Mouse (Mus musculus): ENCODE data around the gene Csrp1. TPM values are rescaled to one million over a fixed set of nuclear protein-coding genes. Genes with fewer than 3 reads are reported as not detected.
A peak's percentile ranks its signal among the peaks of the same experiment; 100 is the strongest.

Gene Csrp1
- polyA plus RNA-seq, 1 experiment: 4.0 TPM

DNA sequence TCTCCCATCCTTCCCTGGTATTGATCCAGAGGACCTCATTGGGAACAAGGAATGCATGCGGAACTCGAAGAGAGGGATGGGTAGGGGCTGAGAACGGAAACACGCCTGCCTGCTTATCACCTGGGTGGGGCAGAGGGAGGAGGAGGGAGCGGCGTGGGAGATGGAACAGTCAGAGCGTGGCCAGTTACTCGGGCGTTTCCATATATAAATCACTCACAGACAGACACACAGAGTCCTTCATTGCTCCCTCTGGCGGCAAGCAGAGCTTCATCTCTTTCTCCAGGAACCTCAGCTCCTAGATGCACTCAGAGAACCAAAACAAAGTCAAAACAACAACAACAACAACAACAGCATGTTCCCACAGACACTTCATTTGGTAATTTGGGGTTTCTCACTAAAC lies 68.8 kb downstream of the Csrp1 start:
- Histone ChIP-seq H3K4me1 (ENCODE audit: control insufficient read depth) (peaks cover 17% of the 10 kb centered on the region), H3K36me3 (ENCODE audit: control insufficient read depth) (no peaks in the 10 kb centered on the region)

DNA sequence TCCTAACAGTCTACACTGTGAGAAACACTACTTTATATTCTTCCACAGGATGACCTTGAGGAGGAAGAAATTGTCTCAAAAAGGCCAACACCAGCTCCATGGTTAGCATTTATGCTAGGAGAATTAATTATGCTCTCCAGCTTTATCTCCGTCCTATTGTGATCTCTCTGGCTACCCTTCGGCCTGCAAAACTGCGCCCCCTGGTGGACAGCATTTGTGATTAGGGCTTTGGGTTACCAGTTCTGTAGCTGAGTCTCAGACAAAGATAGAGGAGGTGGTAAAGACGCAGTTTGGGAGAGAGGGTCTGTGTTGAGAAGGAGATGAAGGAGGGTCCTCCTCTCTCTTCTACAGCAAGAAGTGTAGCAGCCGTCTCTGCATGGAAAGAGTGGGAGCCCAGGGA lies 70.0 kb downstream of the Csrp1 start:
- TF ChIP-seq TAL1 (IDR thresholded peaks at IDR 0.05; ENCODE audit: low read length) (no peak), GATA1 (IDR thresholded peaks at IDR 0.05; ENCODE audit: low read length) (no peak)
- Histone ChIP-seq H3K4me1 (ENCODE audit: control insufficient read depth) (peaks cover 17% of the 10 kb centered on the region), H3K36me3 (ENCODE audit: control insufficient read depth) (no peaks in the 10 kb centered on the region), H3K9me3 (ENCODE audit: control insufficient read depth, low read length) (no peaks in the 10 kb centered on the region), H3K4me3 (replicated peaks) (no peak overlapping the region), H3K27me3 (ENCODE audit: control insufficient read depth) (peaks cover 29% of the 10 kb centered on the region)

More for the DNA sequence above, 68.8 kb downstream of the Csrp1 start:
- Histone ChIP-seq H3K9me3 (ENCODE audit: control insufficient read depth, low read length) (no peaks in the 10 kb centered on the region), H3K4me3 (replicated peaks) (peak overlapping the region; percentile 25), H3K27me3 (ENCODE audit: control insufficient read depth) (peaks cover 17% of the 10 kb centered on the region)
- no peak for TF ChIP-seq TAL1 (IDR thresholded peaks at IDR 0.05; ENCODE audit: low read length)
- TF ChIP-seq GATA1 (IDR thresholded peaks at IDR 0.05; ENCODE audit: low read length): no peak

DNA sequence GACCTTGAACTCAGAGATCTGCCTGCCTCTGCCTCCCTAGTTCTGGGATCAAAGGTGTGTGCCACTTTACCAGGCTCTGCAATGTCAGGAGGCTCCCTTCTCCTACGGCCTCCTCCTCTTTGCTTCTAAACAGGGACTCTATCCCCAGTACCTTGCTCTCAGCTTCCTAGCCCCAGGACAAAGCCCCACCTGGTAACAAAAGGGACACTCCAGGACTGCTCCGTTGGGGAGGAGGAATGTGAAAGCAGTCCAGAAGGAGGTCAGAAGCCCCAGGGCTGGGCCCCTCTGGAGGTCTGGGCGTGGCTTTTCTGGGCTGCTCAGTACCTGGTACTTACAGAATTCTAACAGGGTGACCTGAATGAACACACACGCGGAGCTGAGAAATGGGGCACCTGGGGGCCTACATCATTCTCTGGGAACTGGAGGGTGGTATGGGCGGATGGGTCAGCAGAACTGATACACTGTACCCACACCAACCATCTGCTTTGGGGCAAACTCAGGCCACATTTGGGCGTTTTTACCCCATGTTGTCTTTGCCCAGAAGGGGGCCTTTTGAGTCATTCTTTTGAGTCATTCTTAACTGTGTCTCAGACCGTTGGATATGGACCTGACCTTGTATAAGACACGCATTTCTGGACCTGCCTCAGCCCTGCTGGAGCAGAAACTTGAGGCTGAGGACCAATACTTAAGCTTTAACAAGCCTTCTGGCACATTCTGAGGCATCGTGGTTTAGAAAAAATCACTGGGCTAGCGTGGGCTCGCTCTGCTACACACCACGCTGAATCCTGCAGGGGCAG lies 72.5 kb downstream of the Csrp1 start:
- H3K27me3 ChIP-seq (ENCODE audit: control insufficient read depth): peaks cover 41% of the 10 kb centered on the region
- no peaks in the 10 kb centered on the region for H3K36me3 ChIP-seq (ENCODE audit: control insufficient read depth)
- no peak overlapping the region for H3K4me3 ChIP-seq (replicated peaks)
- peaks cover 17% of the 10 kb centered on the region for H3K4me1 ChIP-seq (ENCODE audit: control insufficient read depth)
- TF ChIP-seq GATA1 (IDR thresholded peaks at IDR 0.05; ENCODE audit: low read length): no peak
- TF ChIP-seq TAL1 (IDR thresholded peaks at IDR 0.05; ENCODE audit: low read length): no peak
- H3K9me3 ChIP-seq (ENCODE audit: control insufficient read depth, low read length): no peaks in the 10 kb centered on the region

DNA sequence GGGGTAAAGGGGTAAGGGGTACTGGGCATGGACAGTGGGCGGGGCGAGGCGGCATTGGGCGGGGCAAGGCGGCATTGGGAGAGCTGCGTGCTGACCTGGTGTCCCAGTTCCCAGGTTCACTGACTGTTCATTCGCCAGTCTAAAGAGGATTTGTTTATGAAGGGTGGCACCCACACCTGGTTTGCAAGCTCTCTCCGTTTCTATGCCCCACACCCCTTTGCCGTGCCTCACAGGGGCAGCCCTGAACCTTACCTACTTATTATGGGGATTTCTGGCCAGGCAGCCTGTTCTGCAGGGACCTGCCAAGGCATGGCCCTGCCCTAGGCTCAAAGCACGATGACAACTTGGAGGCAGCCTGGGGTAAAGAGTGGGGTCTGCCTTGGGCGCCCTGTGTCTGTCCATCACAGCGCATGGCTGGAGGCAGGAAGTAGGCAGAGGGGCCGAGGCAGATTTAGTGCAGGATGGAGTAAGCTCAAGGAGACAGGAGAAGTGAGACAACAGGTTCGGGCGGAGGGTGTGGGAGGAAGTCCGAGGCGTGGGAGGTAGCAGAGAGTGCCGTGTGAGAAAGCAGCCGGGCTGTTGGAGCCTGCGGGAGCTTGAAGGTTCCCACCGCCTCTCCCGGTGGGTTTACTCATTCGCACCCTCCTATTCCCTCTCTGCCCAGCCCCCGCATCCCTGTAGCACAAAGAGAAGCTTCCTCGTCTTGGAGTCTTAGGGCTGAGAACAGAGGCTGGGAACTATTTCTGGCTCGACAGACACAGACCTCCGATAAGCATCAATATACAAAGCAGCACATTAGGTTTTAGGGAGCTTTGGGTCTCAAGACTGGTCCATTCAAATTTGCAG lies 73.7 kb downstream of the Csrp1 start:
- TF ChIP-seq GATA1 (IDR thresholded peaks at IDR 0.05; ENCODE audit: low read length): no peak
- no peak for TF ChIP-seq TAL1 (IDR thresholded peaks at IDR 0.05; ENCODE audit: low read length)
- peaks cover 41% of the 10 kb centered on the region for H3K27me3 ChIP-seq (ENCODE audit: control insufficient read depth)
- H3K9me3 ChIP-seq (ENCODE audit: control insufficient read depth, low read length): no peaks in the 10 kb centered on the region
- H3K4me3 ChIP-seq (replicated peaks): no peak overlapping the region
- no peaks in the 10 kb centered on the region for H3K36me3 ChIP-seq (ENCODE audit: control insufficient read depth)
- H3K4me1 ChIP-seq (ENCODE audit: control insufficient read depth): peaks cover 8% of the 10 kb centered on the region

DNA sequence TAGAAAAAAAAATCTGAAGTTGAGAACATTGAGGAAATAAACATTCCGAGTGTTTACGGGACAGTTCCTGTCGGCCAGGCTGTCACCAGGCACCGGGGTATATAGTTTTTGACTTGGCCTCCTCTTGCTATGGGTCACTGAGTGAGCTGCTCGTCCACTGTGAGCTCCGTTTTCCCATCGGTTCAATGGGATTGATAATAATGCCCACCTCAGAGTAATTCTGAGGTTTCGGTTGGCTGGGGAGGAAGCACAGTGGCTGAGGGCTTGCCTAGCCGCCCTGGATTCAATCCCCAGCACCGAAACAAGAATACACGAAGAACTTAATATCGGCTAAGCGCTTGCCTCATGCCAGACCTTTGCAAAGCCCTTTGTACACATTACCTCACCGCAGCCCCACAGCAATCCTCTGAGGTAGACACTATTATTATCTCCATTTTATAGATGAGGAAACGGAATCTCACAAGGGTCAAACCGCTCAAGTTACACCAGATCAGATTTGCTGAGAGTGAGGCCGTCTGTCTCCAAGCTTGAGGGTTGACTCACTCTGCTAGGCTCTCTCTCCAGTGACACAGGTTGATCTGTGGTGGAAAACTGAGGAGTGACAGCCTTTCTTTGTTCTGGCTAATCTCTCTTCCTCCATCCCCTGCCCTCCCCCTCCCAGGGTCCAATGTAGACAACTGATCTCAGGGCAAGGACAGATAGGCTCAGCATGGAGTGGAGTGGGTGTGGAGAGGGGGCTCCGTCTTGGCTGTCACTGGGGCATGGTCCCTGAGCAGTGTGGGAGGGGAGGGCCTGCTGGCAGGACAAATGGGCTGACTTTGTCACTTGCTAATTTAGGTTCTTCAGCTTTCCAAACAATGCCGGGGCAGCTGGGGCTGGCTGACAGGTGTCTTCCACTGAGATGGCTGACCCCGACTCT lies 74.6 kb downstream of the Csrp1 start:
- Histone ChIP-seq H3K4me3 (replicated peaks) (no peak overlapping the region), H3K27me3 (ENCODE audit: control insufficient read depth) (peaks cover 41% of the 10 kb centered on the region)

DNA sequence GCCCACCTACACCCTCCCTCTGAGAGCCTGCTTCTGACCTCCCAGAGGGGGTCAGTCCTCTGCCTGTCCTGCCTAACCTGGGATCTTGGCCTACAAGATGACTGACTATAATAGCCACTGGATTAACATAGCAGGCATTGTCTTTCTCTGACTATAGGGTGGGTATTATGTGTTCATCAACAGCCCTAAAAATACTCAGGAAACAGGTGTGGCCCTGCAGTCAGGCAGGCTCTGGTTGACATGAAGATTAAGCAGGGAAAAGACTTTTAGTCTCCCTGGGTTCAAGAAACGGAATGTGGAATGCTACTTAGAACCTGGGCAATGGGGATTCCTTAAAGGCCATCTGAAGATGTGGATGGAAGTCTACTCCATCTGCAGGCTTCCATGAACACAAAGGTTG lies 78.6 kb downstream of the Csrp1 start:
- TF ChIP-seq GATA1 (IDR thresholded peaks at IDR 0.05; ENCODE audit: low read length) (no peak), TAL1 (IDR thresholded peaks at IDR 0.05; ENCODE audit: low read length) (no peak)
- Histone ChIP-seq H3K4me1 (ENCODE audit: control insufficient read depth) (peaks cover 10% of the 10 kb centered on the region), H3K9me3 (ENCODE audit: control insufficient read depth, low read length) (no peaks in the 10 kb centered on the region), H3K4me3 (replicated peaks) (no peak overlapping the region), H3K36me3 (ENCODE audit: control insufficient read depth) (no peaks in the 10 kb centered on the region), H3K27me3 (ENCODE audit: control insufficient read depth) (peaks cover 26% of the 10 kb centered on the region)

More for the DNA sequence above, 74.6 kb downstream of the Csrp1 start:
- Histone ChIP-seq H3K4me1 (ENCODE audit: control insufficient read depth) (peaks cover 3% of the 10 kb centered on the region), H3K9me3 (ENCODE audit: control insufficient read depth, low read length) (no peaks in the 10 kb centered on the region), H3K36me3 (ENCODE audit: control insufficient read depth) (no peaks in the 10 kb centered on the region)
- TF ChIP-seq TAL1 (IDR thresholded peaks at IDR 0.05; ENCODE audit: low read length) (no peak), GATA1 (IDR thresholded peaks at IDR 0.05; ENCODE audit: low read length) (no peak)

DNA sequence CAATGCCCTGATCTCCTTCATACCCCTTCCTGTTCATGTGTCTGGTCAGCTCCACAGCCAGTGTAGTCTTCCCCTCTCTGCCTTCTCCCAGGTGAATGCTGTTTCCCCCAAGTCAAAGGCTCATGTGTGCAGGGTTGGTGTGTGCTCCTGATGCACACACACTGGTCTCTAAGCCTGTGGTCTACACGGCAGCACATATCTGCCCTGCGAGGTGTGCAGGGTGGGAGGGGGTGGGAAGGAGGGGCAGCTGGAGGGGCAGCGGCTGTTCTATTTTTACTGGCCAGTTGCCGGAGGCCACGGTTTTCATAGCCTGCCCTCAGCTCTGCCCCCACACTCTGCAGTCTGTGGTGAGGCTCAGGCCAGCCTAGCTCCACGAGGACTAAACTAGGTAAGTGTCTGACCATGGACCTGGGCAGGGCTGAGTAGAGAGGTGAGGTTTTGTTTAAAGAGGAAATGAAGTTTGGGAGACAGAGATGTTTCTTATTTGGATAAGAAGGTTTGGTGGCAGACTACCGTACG lies 79.3 kb downstream of the Csrp1 start:
- no peaks in the 10 kb centered on the region for H3K36me3 ChIP-seq (ENCODE audit: control insufficient read depth)
- H3K4me1 ChIP-seq (ENCODE audit: control insufficient read depth): peaks cover 10% of the 10 kb centered on the region
- H3K27me3 ChIP-seq (ENCODE audit: control insufficient read depth): peaks cover 19% of the 10 kb centered on the region
- H3K4me3 ChIP-seq (replicated peaks): no peak overlapping the region
- TF ChIP-seq GATA1 (IDR thresholded peaks at IDR 0.05; ENCODE audit: low read length) (no peak), TAL1 (IDR thresholded peaks at IDR 0.05; ENCODE audit: low read length) (no peak)
- no peaks in the 10 kb centered on the region for H3K9me3 ChIP-seq (ENCODE audit: control insufficient read depth, low read length)

DNA sequence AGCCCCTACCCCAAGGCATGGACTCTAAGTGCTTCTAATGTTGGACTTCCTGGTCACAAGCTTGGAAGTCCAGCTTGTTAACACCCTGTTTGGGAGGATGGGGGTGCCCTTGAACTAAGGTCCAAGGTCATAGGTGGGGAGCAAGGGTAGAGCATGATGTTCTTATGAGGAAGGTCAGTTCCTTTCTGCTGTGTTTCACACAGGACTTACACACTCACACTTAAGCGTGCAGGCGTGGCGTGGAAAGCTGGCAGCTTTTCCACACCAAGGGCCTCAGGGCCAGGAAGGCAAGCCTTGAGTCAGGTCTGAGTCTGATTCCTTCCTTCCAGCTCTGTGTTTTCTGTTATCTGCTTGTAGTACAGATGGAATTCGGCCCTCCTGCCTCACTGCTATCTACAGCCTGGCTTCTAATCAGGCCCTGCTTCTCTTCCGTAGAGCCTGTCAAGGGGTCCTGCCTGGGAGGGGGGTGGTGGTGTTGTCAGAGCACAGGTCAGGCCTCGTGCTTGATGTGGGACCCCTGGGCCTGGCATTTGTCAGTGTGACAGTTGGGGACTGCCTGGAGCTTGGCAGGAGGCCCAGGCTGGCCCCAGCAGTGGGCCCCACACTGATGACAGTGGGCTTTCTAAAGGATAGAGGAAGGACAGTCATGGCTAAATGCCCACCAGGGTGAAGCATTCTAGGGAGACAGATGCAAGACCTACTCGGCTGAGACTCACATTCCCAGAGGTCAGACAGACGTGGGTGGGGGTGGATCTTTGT lies 80.5 kb downstream of the Csrp1 start:
- TF ChIP-seq GATA1 (IDR thresholded peaks at IDR 0.05; ENCODE audit: low read length): no peak
- no peak for TF ChIP-seq TAL1 (IDR thresholded peaks at IDR 0.05; ENCODE audit: low read length)
- no peaks in the 10 kb centered on the region for H3K9me3 ChIP-seq (ENCODE audit: control insufficient read depth, low read length)
- peaks cover 10% of the 10 kb centered on the region for H3K4me1 ChIP-seq (ENCODE audit: control insufficient read depth)
- peaks cover 7% of the 10 kb centered on the region for H3K27me3 ChIP-seq (ENCODE audit: control insufficient read depth)
- H3K36me3 ChIP-seq (ENCODE audit: control insufficient read depth): no peaks in the 10 kb centered on the region
- no peak overlapping the region for H3K4me3 ChIP-seq (replicated peaks)

Other genes with a start within 250 kb of the Csrp1 start
- 0.01 and 0.04 TPM in 2 replicates for gene Nav1, start 112.8 kb upstream of the Csrp1 start, polyA plus RNA-seq (2012)
- gene Phlda3, start 46.1 kb downstream of the Csrp1 start, polyA plus RNA-seq (2012): 11.2 and 11.3 TPM in 2 replicates
- 0.07 TPM in 1 of 2 replicates, not detected in the other for gene Tnni1, start 59.4 kb downstream of the Csrp1 start, polyA plus RNA-seq (2012)
- 0.01 TPM in 1 of 2 replicates, not detected in the other for gene Lad1, start 98.5 kb downstream of the Csrp1 start, polyA plus RNA-seq (2012)
- 0.01 TPM in 1 of 2 replicates, not detected in the other for gene Tnnt2, start 116.3 kb downstream of the Csrp1 start, polyA plus RNA-seq (2012)
- gene Pkp1, start 199.1 kb downstream of the Csrp1 start, polyA plus RNA-seq (2012): not detected in 2 replicates

Measured in erythroblast, embryonic 14.5 days (primary cell).